Mouse (Mus musculus) brain, embryonic 14.5 days (tissue): Measurements from ENCODE around the gene Ddit4. TPM values are rescaled to one million over a fixed set of nuclear protein-coding genes. Genes with fewer than 3 reads are reported as not detected.

Experiments
- DNase-seq: peaks from one replicate; pipeline ENCODE4 v3.0.0-alpha.2; 2011; ENCODE audit warnings: low read depth
- CTCF ChIP-seq: fragments of 200-500 bp; IDR thresholded peaks from 2 replicates; pipeline ENCODE4 v1.5.1; 2012; ENCODE audit warnings: inconsistent platforms, mild to moderate bottlenecking, moderate library complexity, borderline replicate concordance; ENCODE audit not compliant: insufficient read depth, insufficient read length; ENCODE audit errors: extremely low read depth
- POLR2A ChIP-seq: fragments of 200-500 bp; IDR thresholded peaks from 2 replicates; pipeline ENCODE4 v1.6.1; 2012; ENCODE audit warnings: mild to moderate bottlenecking, inconsistent platforms, borderline replicate concordance; ENCODE audit not compliant: poor library complexity, insufficient read depth, insufficient read length, severe bottlenecking; ENCODE audit errors: extremely low read depth
- polyA plus RNA-seq: library from polyadenylated mRNA; depleted of rRNA; stranded (reverse); fragments of >200 nt; gene quantifications from 2 replicates; pipeline ENCODE4 v1.2.3, GENCODE M21; 2012

The Ddit4 gene
- polyA plus RNA-seq, 1 experiment, result 82.4 TPM

DNA sequence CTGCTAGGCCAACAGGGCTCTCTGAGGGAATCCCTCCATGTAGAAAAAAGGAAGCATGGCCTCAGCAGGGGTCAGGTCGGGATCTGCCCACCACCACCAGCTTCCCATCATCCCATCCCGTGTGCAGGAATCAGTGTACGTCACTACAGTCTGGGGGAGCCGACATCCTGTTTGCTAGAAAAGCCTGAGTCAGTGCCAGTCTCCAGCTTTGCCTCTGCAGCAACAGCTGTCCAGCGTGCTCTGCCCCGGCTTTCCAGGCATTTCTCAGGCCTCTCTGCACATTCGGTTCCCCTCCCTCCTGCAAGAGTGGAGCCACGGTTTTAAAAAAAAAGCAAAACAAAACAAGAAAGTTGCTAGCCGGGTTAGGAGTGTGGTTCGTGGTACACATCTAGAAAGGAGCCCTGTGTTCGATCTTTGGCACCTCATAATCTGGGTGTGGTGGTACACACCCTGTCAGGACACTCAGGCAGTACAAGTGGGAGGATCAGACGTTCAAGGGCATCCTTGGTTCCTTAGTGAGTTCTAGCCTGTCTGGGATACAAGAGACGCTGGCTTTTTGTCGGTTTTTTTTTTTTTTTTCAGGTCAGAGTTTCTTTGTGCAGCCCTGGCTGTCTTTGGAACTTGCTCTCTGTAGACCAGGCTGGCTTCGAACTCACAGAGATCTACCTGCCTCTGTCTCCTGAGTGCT, 32.0 kb downstream of the Ddit4 start:
- TF ChIP-seq CTCF, result no peak
- TF ChIP-seq POLR2A, result no peak

DNA sequence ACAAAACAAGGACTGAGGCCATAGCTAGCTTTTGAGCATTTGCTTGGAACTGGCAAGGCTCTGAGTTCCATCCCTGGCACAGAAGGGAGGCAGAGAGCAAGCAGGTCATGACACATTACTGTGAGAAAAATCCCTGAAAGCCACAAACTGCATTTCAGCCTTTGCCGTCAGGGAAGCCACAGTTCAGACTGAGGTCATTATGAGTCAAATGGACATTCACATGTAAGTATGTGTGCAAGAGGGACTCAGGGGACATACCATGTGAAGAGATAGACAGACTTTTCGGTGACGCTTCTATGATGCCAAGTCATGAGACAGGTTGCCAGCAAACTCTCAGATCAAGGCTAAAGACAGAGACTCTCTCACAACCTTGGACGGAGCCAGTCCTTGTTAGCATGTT, 33.5 kb downstream of the Ddit4 start:
- no peak for DNase-seq
- no peak for TF ChIP-seq CTCF
- TF ChIP-seq POLR2A, result no peak

More for the DNA sequence above, 32.0 kb downstream of the Ddit4 start:
- no peak for DNase-seq

DNA sequence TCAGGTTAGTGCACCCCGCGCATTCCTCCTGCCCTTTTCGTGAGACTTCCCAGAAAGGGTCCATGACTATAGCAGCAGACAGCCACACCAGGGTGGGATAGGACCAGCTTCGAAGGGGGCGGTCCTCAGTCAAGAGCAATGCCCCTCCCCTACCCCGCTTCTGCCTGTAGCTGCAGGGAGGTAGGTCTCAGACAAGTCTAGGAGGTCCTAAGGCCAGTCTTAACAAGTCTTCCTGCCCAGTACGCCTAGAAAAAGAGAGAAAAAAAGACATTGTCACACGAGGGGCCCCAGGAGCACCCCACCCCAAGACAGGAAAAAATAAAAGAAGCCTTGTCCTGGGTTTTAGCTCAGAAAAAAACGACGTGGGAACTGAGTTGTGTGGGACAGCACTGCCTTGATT, 35.0 kb downstream of the Ddit4 start:
- peak; percentile 78 for DNase-seq
- no peak for TF ChIP-seq CTCF
- no peak for TF ChIP-seq POLR2A

DNA sequence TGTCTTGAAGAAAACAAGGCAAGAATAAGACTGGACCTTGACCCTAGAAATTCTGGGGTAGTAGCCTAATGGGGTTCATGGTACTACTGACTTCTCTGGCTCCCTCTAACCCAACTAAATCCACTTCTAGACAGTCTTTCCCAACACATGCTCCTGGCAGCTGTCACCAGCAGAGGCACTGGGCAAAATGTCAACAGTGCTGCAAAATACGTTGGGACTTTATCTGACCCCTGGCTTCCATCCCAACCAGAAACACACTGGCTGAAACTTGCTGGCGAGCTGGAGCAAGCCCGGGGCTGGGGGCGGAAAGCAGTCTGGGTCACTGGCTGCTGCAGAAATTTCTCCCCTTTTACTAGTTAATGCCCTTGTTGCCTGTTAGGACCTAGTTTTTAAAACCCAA, 35.5 kb downstream of the Ddit4 start:
- DNase-seq, result peak; percentile 79
- no peak for TF ChIP-seq CTCF
- no peak for TF ChIP-seq POLR2A

DNA sequence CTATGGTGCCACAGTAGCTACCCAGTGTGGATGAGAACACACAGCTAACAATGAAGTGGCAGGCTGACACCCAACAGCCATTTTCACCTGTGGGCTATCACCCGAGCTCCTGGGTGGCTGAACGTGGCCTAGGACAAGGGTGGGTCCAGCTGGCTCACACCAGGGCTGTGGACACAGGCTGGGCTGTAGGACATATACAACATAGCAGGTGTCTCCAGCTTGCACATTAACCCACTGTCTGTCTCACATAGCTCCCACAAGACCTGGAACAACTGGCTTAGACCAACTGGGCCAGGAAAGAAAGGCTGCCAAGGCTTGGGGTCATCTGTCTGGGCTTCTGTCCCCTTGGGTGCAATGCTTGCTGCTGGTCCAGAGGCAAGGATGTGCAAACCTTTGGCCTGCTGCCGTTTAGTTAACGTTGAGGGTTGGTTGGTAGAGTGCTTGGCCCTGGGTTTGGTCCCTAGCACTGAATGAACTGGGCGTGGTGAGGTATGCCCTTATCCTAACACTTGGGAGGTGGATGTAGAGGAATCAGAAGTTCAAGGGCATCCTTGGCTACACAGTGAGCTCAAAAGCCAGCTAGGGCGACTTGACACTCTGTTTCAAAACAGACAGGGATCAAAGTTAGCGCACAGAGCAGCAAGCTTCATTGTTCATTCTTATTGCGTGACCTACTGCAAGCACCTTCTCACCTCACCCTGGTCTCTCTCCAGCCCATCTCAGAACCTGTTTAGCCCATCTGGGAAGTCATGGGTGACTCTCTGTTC, 36.3 kb downstream of the Ddit4 start:
- no peak for DNase-seq
- no peak for TF ChIP-seq POLR2A
- no peak for TF ChIP-seq CTCF

DNA sequence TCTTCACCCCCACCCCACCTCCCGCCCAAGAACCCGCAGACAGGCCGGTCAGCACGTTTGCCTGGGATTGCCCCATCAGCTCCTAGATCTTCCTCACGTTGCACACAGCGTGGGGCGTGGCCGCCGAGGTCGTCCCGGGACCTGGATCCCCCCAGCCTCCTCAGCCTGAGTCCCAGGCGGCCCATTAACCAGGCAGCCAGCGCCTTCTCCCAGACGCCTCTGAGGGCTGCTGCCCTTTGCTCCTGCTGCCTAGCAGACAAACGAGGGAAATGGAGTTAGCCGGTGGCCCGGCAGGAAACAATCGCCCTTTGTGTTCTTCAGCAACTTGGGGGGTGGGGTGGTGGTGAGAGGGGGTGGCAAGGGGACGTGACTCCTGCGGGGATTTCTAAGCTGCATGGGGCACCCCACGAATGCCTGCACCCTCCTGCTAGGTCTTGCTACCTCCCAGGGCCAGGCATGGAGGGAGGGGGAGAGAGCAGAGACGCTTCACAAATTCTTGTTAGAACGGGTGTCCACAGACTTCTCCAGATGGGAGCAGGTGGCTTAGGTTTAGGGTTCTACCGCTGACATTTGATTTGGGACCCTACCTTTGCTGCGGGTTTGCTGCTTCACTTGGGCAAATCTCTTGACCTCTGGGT, 40.0 kb downstream of the Ddit4 start:
- TF ChIP-seq POLR2A, result no peak
- TF ChIP-seq CTCF, result no peak
- no peak for DNase-seq

DNA sequence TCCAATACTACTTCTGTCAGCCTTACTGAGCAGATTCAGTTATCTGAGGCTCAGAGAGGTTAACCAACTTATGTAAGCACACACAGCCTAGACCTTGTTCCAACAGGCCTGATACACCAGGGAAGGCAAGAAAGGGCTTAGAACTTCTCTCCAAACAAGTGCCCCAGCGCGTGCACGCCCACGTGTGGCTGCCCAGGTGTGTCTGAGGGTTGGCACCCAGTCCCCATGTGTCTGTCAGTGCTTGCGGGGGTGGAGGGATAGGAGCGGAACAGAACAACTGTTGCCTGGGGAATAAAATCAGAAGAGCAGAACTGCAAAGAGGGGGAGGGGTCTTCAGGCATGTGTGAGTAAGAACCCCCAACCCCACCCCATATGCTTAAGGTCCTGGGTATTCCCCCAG, 40.5 kb downstream of the Ddit4 start:
- TF ChIP-seq POLR2A, result no peak
- TF ChIP-seq CTCF, result no peak
- DNase-seq, result no peak

DNA sequence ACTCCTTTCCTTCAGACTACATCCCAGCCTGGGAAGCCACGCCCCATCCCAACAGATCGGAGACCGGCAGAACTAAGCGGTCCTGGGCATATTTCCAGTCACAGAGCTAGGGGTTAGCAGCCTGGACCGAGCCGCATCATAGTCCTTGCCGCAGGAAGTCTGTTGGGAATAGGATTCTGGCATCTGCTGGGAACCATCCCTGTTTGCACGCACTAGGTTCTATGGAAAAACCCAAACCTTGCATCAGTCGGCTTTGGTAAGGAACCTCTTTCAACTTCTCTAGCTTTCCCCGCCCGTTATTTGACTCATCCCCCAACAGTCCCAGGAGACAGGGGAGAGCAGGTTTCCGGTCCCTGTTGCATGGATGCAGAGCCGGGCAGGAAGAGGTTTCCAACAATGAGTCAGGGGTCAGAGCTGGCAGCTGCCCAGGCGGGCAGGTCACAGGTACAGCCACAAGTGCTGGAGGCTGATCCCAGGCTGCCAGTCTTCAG, 42.2 kb downstream of the Ddit4 start:
- TF ChIP-seq POLR2A, result no peak
- TF ChIP-seq CTCF, result no peak
- peak; percentile 79 for DNase-seq

DNA sequence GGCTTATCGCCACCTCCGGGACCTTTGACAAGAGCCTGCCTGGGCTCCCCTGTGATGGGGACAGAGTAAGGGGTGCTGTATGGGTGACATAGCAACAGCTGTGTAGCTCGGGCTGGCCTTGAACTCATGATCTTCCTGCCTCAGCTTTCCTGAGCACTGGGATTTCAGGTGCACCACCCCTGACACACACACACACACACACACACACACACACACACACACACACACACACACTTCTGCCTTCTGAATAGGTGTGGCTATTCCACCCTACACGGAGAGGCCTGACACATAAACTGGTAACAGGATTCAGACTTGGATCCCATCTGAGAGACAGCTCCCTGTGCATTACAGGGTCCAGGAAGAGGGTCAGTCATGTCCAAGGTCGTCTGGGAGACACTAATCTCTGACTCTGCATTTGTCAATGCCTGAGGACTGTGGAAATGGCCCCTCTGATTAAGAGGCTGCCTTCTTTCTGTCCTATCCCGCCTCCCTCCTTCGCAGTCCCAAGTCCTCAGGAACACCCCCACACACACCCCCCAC, 42.8 kb downstream of the Ddit4 start:
- no peak for DNase-seq
- TF ChIP-seq POLR2A, result no peak
- TF ChIP-seq CTCF, result no peak

DNA sequence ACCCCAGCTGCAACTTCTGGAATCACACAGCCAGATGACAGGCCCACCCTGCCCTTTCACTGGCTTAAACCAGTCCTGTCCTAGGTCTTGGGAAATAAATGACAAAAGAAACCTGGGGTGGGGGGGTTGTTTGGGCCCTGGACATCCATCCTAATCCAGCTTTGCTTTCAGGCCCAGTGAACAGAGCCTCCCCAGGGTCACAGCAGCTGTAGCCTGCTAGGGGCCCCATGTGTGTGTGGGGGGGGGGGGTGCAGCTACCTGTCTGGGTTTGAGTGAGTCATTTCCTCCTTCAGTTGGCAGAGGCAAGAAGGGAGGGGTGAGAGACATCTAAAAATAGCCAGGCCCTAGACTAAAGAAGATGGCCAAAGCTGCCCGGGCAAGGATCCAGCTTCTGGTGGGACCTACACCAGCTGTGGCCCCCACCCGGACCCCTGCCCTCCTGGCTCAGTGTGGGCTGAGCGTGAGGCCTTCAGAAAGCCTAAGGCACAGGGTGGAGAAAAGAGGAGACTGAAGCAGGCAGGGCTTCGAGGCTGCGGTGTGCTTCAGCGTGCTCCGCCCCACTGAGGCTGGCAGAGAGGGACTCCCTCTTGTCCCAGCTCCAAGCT, 43.8 kb downstream of the Ddit4 start:
- TF ChIP-seq CTCF (no peak), POLR2A (no peak)
- peak; percentile 77 for DNase-seq
